Mouse (Mus musculus) midbrain, embryonic 15.5 days (tissue): ENCODE data around the gene BC067074. TPM values are rescaled to one million over a fixed set of nuclear protein-coding genes. Genes with fewer than 3 reads are reported as not detected.

ENCODE experiments used
- ATAC-seq: fragments of 200-750 bp; cut with Nextera tagmentation; replicated peaks from 2 replicates; pipeline ENCODE4 v1.8.0; 2017; ENCODE audit warnings: moderate TSS enrichment
- H3K27ac ChIP-seq: fragments of 300-500 bp; sonication (generic); 2 replicates; pipeline ENCODE4 v1.5.1; 2015; ENCODE audit warnings: mild to moderate bottlenecking, inconsistent platforms
- H3K27me3 ChIP-seq: fragments of 300-500 bp; sonication (generic); replicated peaks from 2 replicates; pipeline ENCODE4 v1.6.1; 2015; ENCODE audit warnings: inconsistent platforms
- H3K36me3 ChIP-seq: fragments of 300-500 bp; sonication (generic); replicated peaks from 2 replicates; pipeline ENCODE4 v1.6.1; 2015; ENCODE audit warnings: inconsistent platforms
- H3K4me1 ChIP-seq: fragments of 300-500 bp; sonication (generic); 2 replicates; pipeline ENCODE4 v1.6.1; 2015; ENCODE audit warnings: inconsistent platforms
- H3K4me2 ChIP-seq: fragments of 300-500 bp; sonication (generic); 2 replicates; pipeline ENCODE4 v1.6.1; 2015; ENCODE audit warnings: inconsistent platforms, mild to moderate bottlenecking, moderate library complexity
- H3K4me3 ChIP-seq: fragments of 300-500 bp; sonication (generic); 2 replicates; pipeline ENCODE4 v1.5.1; 2015; ENCODE audit warnings: mild to moderate bottlenecking, inconsistent platforms
- H3K9ac ChIP-seq: fragments of 300-500 bp; sonication (generic); 2 replicates; pipeline ENCODE4 v1.6.1; 2015; ENCODE audit warnings: mild to moderate bottlenecking, inconsistent platforms
- H3K9me3 ChIP-seq: fragments of 300-500 bp; sonication (generic); 2 replicates; pipeline ENCODE4 v1.6.1; 2016; ENCODE audit warnings: inconsistent platforms
- WGBS: fragments of 180-500 bp; shearing (Covaris S2); methylation state at CpG from one replicate; pipeline ENCODE4 v1.1.7; 2015; ENCODE audit warnings: mixed read lengths; 5-methylcytosine and 5-hydroxymethylcytosine counted together
- polyA plus RNA-seq: library from polyadenylated mRNA; unstranded; fragments of >200 nt; fragmentation: Nextera tagmentation; extraction: Ambion mirVana; gene quantifications from 2 replicates; pipeline ENCODE4 v1.2.1, GENCODE M21; 2015

The BC067074 gene
- polyA plus RNA-seq, 1 experiment from 2014 or later: 0.77 TPM

- WGBS: 90% methylated on average over 7 of the region's 7 CpGs
- Histone ChIP-seq H3K4me1 (no peaks in the 10 kb centered on the region), H3K27me3 (peaks cover 5% of the 10 kb centered on the region; the same call in 1 of the 2 replicates), H3K9ac (no peak overlapping the region), H3K27ac (no peak overlapping the region), H3K9me3 (no peaks in the 10 kb centered on the region), H3K36me3 (no peaks in the 10 kb centered on the region), H3K4me2 (no peak overlapping the region), H3K4me3 (no peak overlapping the region)
- no peak for ATAC-seq
Observed at GRCm38 (mm10) chr13:113287141-113287540, 5.8 kb upstream of the BC067074 start.

GRCm38 (mm10) chr13:113288210-113289197 is 4.5 kb upstream of the BC067074 start:
- Histone ChIP-seq H3K9ac (no peak overlapping the region), H3K4me1 (peaks cover 8% of the 10 kb centered on the region; the same call in 1 of the 2 replicates), H3K27ac (no peak overlapping the region), H3K27me3 (peaks cover 7% of the 10 kb centered on the region; the same call in 1 of the 2 replicates), H3K4me3 (no peak overlapping the region), H3K36me3 (no peaks in the 10 kb centered on the region), H3K9me3 (no peaks in the 10 kb centered on the region), H3K4me2 (no peak overlapping the region)
- no peak for ATAC-seq
- WGBS: 86% methylated on average over 7 of the region's 7 CpGs

GRCm38 (mm10) chr13:113289760-113290159 is 3.2 kb upstream of the BC067074 start:
- no peak overlapping the region for H3K4me3 ChIP-seq
- no peak overlapping the region for H3K9ac ChIP-seq
- H3K4me2 ChIP-seq: no peak overlapping the region
- peak; percentile 50 for ATAC-seq
- whole genome bisulfite sequencing: 47% methylated on average over 4 of the region's 4 CpGs
- H3K36me3 ChIP-seq: no peaks in the 10 kb centered on the region
- H3K4me1 ChIP-seq: peaks cover 8% of the 10 kb centered on the region; the same call in 1 of the 2 replicates
- peaks cover 7% of the 10 kb centered on the region for H3K27me3 ChIP-seq
- H3K27ac ChIP-seq: no peak overlapping the region
- no peaks in the 10 kb centered on the region for H3K9me3 ChIP-seq

- no peak overlapping the region for H3K4me3 ChIP-seq
- no peaks in the 10 kb centered on the region for H3K36me3 ChIP-seq
- H3K9me3 ChIP-seq: no peaks in the 10 kb centered on the region
- no peak for ATAC-seq
- peaks cover 7% of the 10 kb centered on the region for H3K27me3 ChIP-seq
- H3K9ac ChIP-seq: no peak overlapping the region
- peaks cover 8% of the 10 kb centered on the region; the same call in 1 of the 2 replicates for H3K4me1 ChIP-seq
- no peak overlapping the region for H3K27ac ChIP-seq
- WGBS: 83% methylated on average over 8 of the region's 8 CpGs
- H3K4me2 ChIP-seq: no peak overlapping the region
Observed at GRCm38 (mm10) chr13:113292001-113292400, 958 bp upstream of the BC067074 start.

GRCm38 (mm10) chr13:113293707-113294432 is 911 bp downstream of the BC067074 start:
- Histone ChIP-seq H3K9ac (no peak overlapping the region; the same call in 1 of the 2 replicates), H3K9me3 (no peaks in the 10 kb centered on the region)
- ATAC-seq: no peak

GRCm38 (mm10) chr13:113295817-113296485 is 3.0 kb downstream of the BC067074 start:
- H3K4me3 ChIP-seq: no peak overlapping the region
- WGBS: 89% methylated on average over 10 of the region's 10 CpGs
- peaks cover 8% of the 10 kb centered on the region; the same call in 1 of the 2 replicates for H3K4me1 ChIP-seq
- H3K9ac ChIP-seq: no peak overlapping the region
- H3K9me3 ChIP-seq: no peaks in the 10 kb centered on the region
- H3K27me3 ChIP-seq: peaks cover 7% of the 10 kb centered on the region
- no peak overlapping the region for H3K4me2 ChIP-seq
- H3K36me3 ChIP-seq: no peaks in the 10 kb centered on the region
- ATAC-seq: no peak
- no peak overlapping the region for H3K27ac ChIP-seq

More at GRCm38 (mm10) chr13:113293707-113294432, 911 bp downstream of the BC067074 start:
- Histone ChIP-seq H3K4me3 (peak overlapping the region; percentile 52), H3K27ac (no peak overlapping the region), H3K27me3 (peaks cover 7% of the 10 kb centered on the region), H3K36me3 (no peaks in the 10 kb centered on the region), H3K4me1 (peaks cover 8% of the 10 kb centered on the region; the same call in 1 of the 2 replicates), H3K4me2 (peak overlapping the region; percentile 86)
- WGBS: 67% methylated on average over 11 of the region's 11 CpGs

GRCm38 (mm10) chr13:113306581-113306980 is 13.6 kb downstream of the BC067074 start:
- Histone ChIP-seq H3K27ac (no peak overlapping the region), H3K4me2 (no peak overlapping the region), H3K27me3 (no peaks in the 10 kb centered on the region), H3K36me3 (no peaks in the 10 kb centered on the region), H3K9ac (no peak overlapping the region), H3K4me3 (no peak overlapping the region), H3K9me3 (no peaks in the 10 kb centered on the region), H3K4me1 (no peaks in the 10 kb centered on the region)
- no peak for ATAC-seq
- WGBS: 86% methylated on average over 4 of the region's 4 CpGs

GRCm38 (mm10) chr13:113319588-113319987 is 26.6 kb downstream of the BC067074 start:
- Histone ChIP-seq H3K9me3 (no peaks in the 10 kb centered on the region), H3K4me2 (no peak overlapping the region)
- 91% methylated on average over 5 of the region's 5 CpGs for whole genome bisulfite sequencing

GRCm38 (mm10) chr13:113321972-113322371 is 29.0 kb downstream of the BC067074 start:
- H3K4me3 ChIP-seq: no peak overlapping the region
- 0 out of 2 replicates have a peak, but pooled peaks cover 3% of the 10 kb centered on the region for H3K4me1 ChIP-seq
- H3K4me2 ChIP-seq: no peak overlapping the region
- 17% methylated on average over 6 of the region's 6 CpGs for WGBS
- no peak overlapping the region for H3K9ac ChIP-seq
- no peak for ATAC-seq
- no peak overlapping the region for H3K27ac ChIP-seq
- H3K27me3 ChIP-seq: no peaks in the 10 kb centered on the region
- H3K9me3 ChIP-seq: no peaks in the 10 kb centered on the region
- H3K36me3 ChIP-seq: no peaks in the 10 kb centered on the region

More at GRCm38 (mm10) chr13:113319588-113319987, 26.6 kb downstream of the BC067074 start:
- Histone ChIP-seq H3K4me1 (0 out of 2 replicates have a peak, but pooled peaks cover 2% of the 10 kb centered on the region), H3K4me3 (no peak overlapping the region), H3K27ac (no peak overlapping the region), H3K27me3 (no peaks in the 10 kb centered on the region), H3K9ac (no peak overlapping the region), H3K36me3 (no peaks in the 10 kb centered on the region)
- ATAC-seq: no peak

GRCm38 (mm10) chr13:113324241-113324640 is 31.3 kb downstream of the BC067074 start:
- Histone ChIP-seq H3K4me2 (no peak overlapping the region), H3K9ac (no peak overlapping the region), H3K9me3 (no peaks in the 10 kb centered on the region), H3K27ac (no peak overlapping the region), H3K4me1 (0 out of 2 replicates have a peak, but pooled peaks cover 3% of the 10 kb centered on the region), H3K4me3 (no peak overlapping the region), H3K36me3 (no peaks in the 10 kb centered on the region), H3K27me3 (no peaks in the 10 kb centered on the region)
- WGBS: 69% methylated on average over 3 of the region's 3 CpGs
- no peak; the same call in 1 of the 2 replicates for ATAC-seq

- ATAC-seq: no peak
- no peaks in the 10 kb centered on the region for H3K27me3 ChIP-seq
- no peak overlapping the region for H3K27ac ChIP-seq
- H3K9me3 ChIP-seq: no peaks in the 10 kb centered on the region
- H3K4me2 ChIP-seq: no peak overlapping the region
- 0 out of 2 replicates have a peak, but pooled peaks cover 3% of the 10 kb centered on the region for H3K4me1 ChIP-seq
- no peaks in the 10 kb centered on the region for H3K36me3 ChIP-seq
- no peak overlapping the region for H3K4me3 ChIP-seq
- 83% methylated on average over 3 of the region's 3 CpGs for WGBS
- no peak overlapping the region for H3K9ac ChIP-seq
Observed at GRCm38 (mm10) chr13:113325678-113326077, 32.7 kb downstream of the BC067074 start.
